Mouse (Mus musculus) NIH3T3 (cell line): ENCODE data around the gene Ccdc93.

Experiments
- DNase-seq: peaks from one replicate; pipeline ENCODE4 v3.0.0-alpha.2; 2012; ENCODE audit warnings: low read depth

Ccdc93 gene

DNA sequence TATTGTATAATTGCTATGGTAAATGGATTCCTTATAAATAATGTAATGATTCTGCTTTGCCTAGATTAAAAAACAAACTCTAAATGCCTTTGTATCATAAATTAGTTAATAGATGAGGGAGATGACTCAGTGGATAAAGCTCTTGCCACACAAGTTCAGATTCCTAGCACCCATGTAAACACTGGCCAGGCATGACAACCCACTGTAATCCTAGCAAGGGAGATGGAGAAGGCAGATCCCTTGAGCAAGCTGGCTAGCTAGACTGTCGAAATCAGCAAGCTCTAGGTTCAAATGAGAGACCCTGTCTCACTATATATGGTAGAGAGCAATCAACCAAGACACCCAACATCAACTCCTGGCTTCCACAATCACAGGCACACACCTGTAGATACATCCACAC lies 87.8 kb downstream of the Ccdc93 start:
- DNase-seq, result no peak

DNA sequence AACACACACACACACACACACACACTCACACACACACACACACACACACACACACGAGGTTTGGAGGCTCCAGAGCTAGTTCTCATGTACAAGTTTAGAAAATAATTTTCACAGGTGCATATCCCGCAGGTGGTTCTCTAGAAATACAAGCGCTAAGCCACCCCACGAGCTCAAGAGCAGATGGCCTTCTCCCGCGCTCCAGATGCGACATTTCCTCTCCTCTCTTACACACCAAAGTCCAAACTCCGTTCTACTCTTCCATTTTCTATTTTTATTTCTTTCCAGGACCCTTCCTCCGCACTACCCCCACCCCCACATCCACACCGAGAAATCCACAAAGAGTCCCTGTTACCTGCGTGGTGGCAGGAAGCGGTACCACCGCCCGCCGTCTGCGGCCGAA lies 96.2 kb downstream of the Ccdc93 start:
- no peak for DNase-seq

DNA sequence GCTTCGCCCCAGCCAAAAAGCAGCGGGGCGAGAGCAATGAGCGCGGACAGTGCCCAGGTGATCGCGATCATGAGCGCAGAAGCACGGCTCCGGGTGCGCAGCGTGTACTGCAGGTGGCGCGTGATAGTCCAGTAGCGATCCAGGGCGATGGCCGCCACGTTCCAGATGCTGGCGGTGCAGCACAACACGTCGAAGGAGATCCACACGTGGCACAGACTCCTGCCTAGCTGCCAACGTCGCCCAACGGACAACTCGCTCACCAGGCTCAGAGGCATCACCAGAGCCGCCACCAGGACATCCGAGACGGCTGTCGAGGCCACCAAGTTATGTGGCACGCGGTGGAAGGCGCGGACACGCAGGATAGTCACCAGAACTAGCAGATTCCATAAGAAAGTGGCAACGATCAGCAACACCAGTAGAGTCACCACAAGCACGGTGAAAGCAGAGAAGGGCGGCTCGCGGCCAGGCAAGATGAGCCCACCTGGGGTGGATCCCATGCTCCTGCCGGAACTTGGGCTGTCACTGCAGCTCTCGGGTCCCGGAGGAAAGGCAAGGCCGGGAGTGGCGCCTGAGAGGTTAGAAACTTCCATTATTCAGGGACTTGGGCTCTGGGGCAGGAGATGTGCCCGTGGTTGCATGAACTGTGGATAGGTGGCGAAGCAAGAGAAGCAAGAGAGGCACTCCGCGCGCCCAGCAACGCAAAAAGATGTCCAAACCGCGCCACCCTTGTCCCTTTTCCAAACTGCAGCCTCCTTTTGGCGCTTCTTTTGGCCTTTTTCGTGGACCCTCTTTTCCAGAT lies 97.0 kb downstream of the Ccdc93 start:
- DNase-seq, result no peak

DNA sequence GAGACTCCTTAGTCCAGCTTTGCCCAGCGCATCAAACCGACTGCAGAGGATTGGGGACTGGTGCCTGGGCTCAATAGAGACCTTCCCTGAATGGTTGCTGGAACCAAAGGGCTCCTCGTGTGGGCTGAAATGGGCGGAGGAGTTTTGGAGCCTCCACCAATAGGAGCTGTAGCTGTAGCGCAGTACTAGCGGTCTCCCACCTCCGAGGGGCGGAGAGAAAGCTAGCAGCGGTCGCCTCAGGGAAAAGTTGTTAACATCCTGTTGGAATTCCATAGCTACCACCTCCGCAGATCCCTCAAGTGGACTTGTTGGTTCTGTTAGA lies 97.5 kb downstream of the Ccdc93 start, which contains the start of gene Htr5b:
Gene Htr5b (minus strand): TSS at position 67 of the 322 bp plus-strand sequence.
- peak; percentile 5 for DNase-seq

DNA sequence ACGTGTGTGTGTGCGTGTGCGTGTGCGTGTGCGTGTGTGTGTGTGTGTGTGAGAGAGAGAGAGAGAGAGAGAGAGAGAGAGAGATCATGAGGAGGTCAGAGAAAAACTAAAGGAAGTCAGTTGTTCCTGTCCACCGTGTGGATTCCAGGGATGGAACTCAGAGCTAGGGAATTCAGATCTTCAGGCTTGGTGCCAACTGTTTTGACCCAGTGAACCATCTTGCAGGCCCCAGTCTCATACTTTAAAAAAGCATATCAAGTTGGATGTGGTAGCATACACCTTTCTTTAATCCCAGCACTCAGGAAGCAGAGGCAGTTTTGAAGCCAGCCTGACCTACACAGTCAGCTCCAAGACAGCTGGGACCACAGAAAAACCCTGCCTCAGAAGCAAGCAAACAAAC lies 98.4 kb downstream of the Ccdc93 start:
- no peak for DNase-seq

DNA sequence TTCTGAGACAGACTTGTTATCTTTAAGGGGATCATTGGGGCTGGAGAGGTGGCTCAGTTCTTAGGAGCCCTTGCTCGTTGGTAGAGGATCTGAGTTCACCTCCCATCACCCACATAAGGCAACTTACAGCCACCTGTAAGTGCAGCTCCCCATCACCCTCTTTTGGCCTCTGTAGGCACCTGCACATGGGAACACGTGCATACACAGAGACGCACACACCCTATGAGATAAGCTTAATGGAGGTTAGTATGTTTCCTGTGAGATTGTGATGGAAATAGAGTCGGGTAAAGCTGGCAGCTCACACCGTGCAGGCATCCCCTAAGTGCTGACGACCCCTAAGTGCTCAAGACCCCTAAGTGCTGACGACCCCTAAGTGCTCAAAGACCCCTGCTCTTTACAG lies 100.6 kb downstream of the Ccdc93 start:
- no peak for DNase-seq

DNA sequence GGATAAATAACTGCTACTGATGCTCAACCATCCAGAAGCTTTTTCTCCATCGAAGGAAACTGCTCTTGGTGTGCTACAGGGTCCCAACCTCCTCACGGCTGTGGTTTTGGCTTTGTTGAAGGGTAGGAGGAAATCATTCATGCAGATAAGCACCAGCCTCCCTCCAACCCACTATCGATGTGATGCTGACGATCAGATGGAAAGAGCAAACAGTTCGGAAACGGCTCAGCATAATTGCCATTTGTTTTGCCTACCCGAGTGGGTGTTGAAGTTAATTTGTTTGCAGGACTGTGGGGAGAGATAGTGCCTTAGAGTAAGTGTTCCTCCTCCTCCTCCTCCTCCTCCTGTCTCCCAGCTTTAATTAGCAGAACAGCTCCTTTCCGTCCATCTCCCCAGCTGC lies 109.5 kb downstream of the Ccdc93 start:
- DNase-seq, result no peak

DNA sequence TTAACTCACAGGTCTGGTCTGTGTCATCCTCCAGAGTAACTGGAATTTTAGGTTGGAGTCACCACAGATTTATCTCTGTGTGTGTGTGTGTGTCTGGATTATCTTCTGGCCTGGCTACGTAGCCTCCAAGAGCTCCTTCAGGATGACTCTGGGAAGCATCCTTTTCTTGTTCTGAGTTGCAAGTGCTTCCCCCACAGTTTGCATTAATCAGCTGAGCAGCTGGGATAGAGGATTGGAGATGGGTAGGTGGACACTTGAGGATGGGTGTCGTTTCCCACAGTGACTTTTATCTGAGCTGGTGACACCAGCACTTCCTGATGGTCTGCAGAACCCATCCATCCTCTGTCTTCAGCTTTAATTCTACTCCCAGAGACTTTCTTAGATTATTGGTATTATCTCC lies 116.0 kb downstream of the Ccdc93 start:
- no peak for DNase-seq

DNA sequence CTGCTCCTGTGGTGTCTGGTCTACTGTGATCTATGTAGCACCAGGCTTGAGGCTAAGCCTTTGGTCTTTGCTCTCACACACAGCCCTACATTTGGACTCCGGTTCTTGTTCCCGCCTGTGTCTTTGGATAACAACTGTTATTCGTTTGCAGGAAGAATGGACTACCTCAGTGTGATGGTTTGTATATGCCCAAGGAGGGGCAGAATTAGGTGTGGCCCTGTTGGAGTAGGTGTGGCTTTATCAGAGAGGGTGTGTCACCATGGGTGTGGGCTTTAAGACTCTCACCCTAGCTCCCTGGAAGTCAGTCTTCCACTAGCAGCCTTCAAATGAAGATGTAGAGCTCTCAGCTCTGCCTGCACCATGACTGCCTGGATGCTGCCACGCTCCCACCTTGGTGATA lies 117.8 kb downstream of the Ccdc93 start:
- no peak for DNase-seq

DNA sequence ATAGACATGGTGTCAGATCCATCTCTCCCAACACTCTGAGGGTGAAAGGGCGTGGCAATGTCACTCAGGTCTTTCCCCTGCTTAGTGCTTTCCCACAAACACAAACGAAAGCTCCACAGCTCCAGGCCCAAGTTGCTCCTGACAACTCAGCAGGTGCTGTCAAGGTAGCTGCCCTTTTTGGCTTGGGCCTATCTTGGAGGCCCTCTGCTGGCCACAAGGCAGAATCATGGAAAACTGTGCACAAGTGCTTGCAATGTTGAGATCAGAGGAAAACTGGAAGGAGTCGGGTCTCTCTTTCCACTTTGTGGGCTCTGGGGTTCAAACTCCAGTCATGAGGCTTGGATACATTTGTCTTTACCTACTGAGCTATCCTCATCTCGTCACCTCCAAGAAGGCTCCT lies 118.6 kb downstream of the Ccdc93 start:
- peak; percentile 17 for DNase-seq

DNA sequence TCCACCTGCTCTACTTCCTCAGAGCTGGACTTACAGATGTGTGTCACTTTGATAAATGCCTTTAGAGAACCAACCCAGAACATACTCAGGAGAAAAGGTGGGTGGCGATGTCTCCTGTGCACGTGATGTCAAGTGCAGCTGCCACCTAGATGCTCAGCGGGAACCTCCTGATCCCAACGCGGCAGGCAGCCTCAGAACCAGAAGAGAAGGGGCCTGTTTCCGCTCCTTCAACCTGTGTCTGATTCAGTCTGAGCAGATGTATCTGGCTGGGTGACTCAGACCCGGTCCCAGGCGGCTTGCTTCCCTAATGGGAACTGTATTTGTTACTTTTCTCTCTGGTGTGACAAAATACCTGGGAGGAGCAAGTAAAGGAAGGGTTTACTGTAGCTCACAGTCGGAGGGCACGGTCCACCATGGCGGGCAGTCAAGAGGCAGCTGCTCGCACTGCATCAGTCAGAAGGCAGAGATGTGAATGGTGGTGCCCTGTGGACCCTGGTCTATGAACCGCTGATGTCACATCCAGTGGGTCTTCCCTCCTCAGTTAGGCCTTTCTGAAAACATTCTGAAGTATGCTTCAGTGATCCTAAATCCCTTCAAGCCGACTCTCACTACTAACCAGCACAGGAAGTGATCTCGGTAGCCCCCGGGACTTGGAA lies 120.1 kb downstream of the Ccdc93 start:
- DNase-seq, result no peak

DNA sequence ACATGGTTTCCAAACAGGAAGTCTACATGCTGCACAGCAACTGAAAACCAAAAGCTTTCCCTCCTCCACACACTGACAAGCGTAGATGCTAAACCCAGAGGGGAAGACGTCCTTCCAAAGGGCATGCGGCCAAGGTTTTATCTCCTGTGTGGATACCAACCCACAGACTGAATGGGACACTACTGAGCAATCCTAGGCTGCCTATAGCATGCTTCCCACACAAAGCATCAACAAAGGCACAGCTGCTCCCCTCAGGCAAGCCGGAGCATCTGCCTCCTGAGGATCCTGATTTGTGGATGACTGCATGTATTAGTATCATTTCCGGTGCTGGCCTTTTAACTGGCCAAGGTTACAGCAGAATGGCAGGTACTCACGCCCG lies 120.6 kb downstream of the Ccdc93 start:
- no peak for DNase-seq
